Comparison of ENCODE assay signal across 25 mouse cellular contexts in genomic region chr19:6459504-6459903, GRCm38 (mm10). TPM values are rescaled to one million over a fixed set of nuclear protein-coding genes. Genes with fewer than 3 reads are reported as not detected.
DNase-seq lines count a peak whose midpoint lies in the region; ATAC-seq and TF ChIP-seq lines count a peak whose summit lies in the region.
"Had no signal": no experiment of that assay in that cellular context is flagged by ENCODE, and none has a peak within 500 bp of the region (broad histone marks: within the 10 kb centered on the region; RNA-seq: fewer than 3 reads in every experiment).

No protein-coding gene starts in this region.

- no peak for TF ChIP-seq CTCF in intestine, postnatal 0 days (IDR thresholded peaks at IDR 0.05; ENCODE audit: low read depth)

- no peak overlapping the region for H3K4me3 ChIP-seq in hindbrain, embryonic 14.5 days (replicated peaks; ENCODE audit: low read length)
- no peak overlapping the region for H3K4me3 ChIP-seq in intestine, postnatal 0 days (ENCODE audit: low read depth, low read length)
- H3K4me3 ChIP-seq: embryonic facial prominence, embryonic 15.5 days; forebrain, embryonic 10.5 days; heart, embryonic 10.5 days; hindbrain, embryonic 10.5 days; limb, embryonic 12.5 days; liver, embryonic 13.5 days; lung, embryonic 15.5 days; megakaryocyte, embryonic 14.5 days; neural tube, embryonic 15.5 days had no signal

- no peak overlapping the region for H3K9ac ChIP-seq in hindbrain, embryonic 14.5 days
- no peak overlapping the region for H3K9ac ChIP-seq in intestine, postnatal 0 days (ENCODE audit: low read depth, low read length)
- H3K9ac ChIP-seq: embryonic facial prominence, embryonic 15.5 days; limb, embryonic 12.5 days; liver, embryonic 13.5 days; lung, embryonic 15.5 days; neural tube, embryonic 15.5 days had no signal

- 88% methylated on average over 6 of the region's 6 CpGs for WGBS in hindbrain, embryonic 14.5 days
- 77% methylated on average over 6 of the region's 6 CpGs for WGBS in intestine, postnatal 0 days

- DNase-seq in heart, adult 11 months: peak; percentile 88
- no peak for DNase-seq in heart, adult 9 months (ENCODE audit: low spot score in 2 of 2)
- peak; percentile 31 for DNase-seq in urinary bladder, postnatal 14 days (ENCODE audit: low spot score)
- no peak for DNase-seq in urinary bladder, adult 2 months (ENCODE audit: low spot score)
- DNase-seq in layer of hippocampus, postnatal 14 days (ENCODE audit: low spot score in 2 of 2): no peak
- no peak for DNase-seq in hindbrain, embryonic 14.5 days (ENCODE audit: low spot score)
- DNase-seq: adrenal gland, adult 2 months; cerebellum, postnatal 14 days; gastrocnemius, postnatal 14 days; kidney, adult 8-10 months; kidney, postnatal 25 days; liver, embryonic 13.5 days; midbrain, embryonic 14.5 days; spleen, adult 18-20 months; thymus, postnatal 36 days had no signal

- no peaks in the 10 kb centered on the region for H3K27me3 ChIP-seq in hindbrain, embryonic 14.5 days (ENCODE audit: control insufficient read depth, insufficient read depth, low read length)
- no peaks in the 10 kb centered on the region; the same call in 1 of the 2 replicates for H3K27me3 ChIP-seq in intestine, postnatal 0 days (replicated peaks; ENCODE audit: control insufficient read depth, insufficient read depth, low read length)
- H3K27me3 ChIP-seq: neural tube, embryonic 15.5 days had no signal

- ATAC-seq in granulocyte monocyte progenitor cell, adult 5-6 weeks (replicated peaks; ENCODE audit: poor library complexity, severe bottlenecking): peak; percentile 94
- no peak for ATAC-seq in hindbrain, embryonic 14.5 days (ENCODE audit: low FRiP score)
- ATAC-seq in intestine, postnatal 0 days: no peak

- peaks cover 41% of the 10 kb centered on the region for H3K36me3 ChIP-seq in hindbrain, embryonic 14.5 days (replicated peaks; ENCODE audit: control insufficient read depth, insufficient read depth)
- no peaks in the 10 kb centered on the region for H3K36me3 ChIP-seq in intestine, postnatal 0 days (ENCODE audit: control insufficient read depth, insufficient read depth)
- H3K36me3 ChIP-seq: embryonic facial prominence, embryonic 15.5 days; forebrain, embryonic 10.5 days; heart, embryonic 10.5 days; hindbrain, embryonic 10.5 days; limb, embryonic 12.5 days; liver, embryonic 13.5 days; lung, embryonic 15.5 days had no signal

- H3K4me2 ChIP-seq in hindbrain, embryonic 14.5 days (replicated peaks): no peak overlapping the region
- no peak overlapping the region for H3K4me2 ChIP-seq in intestine, postnatal 0 days (replicated peaks; ENCODE audit: low read depth)
- H3K4me2 ChIP-seq: embryonic facial prominence, embryonic 15.5 days; limb, embryonic 12.5 days; liver, embryonic 13.5 days; lung, embryonic 15.5 days; neural tube, embryonic 15.5 days had no signal

- peaks cover 13% of the 10 kb centered on the region; the same call in 1 of the 2 replicates for H3K4me1 ChIP-seq in hindbrain, embryonic 14.5 days (replicated peaks; ENCODE audit: control insufficient read depth, insufficient read depth, low read length)
- no peaks in the 10 kb centered on the region for H3K4me1 ChIP-seq in intestine, postnatal 0 days (replicated peaks; ENCODE audit: control insufficient read depth, insufficient read depth, low read length)
- H3K4me1 ChIP-seq: limb, embryonic 12.5 days; liver, embryonic 13.5 days had no signal

- H3K9me3 ChIP-seq in hindbrain, embryonic 14.5 days (ENCODE audit: control insufficient read depth, low read length): no peaks in the 10 kb centered on the region
- no peaks in the 10 kb centered on the region for H3K9me3 ChIP-seq in intestine, postnatal 0 days (ENCODE audit: control insufficient read depth)
- H3K9me3 ChIP-seq: embryonic facial prominence, embryonic 15.5 days; forebrain, embryonic 10.5 days; heart, embryonic 10.5 days; hindbrain, embryonic 10.5 days; limb, embryonic 12.5 days; liver, embryonic 13.5 days; lung, embryonic 15.5 days; megakaryocyte, embryonic 14.5 days; neural tube, embryonic 15.5 days had no signal

- H3K27ac ChIP-seq in hindbrain, embryonic 14.5 days: no peak overlapping the region
- H3K27ac ChIP-seq in intestine, postnatal 0 days (ENCODE audit: low read depth, low read length): no peak overlapping the region
- H3K27ac ChIP-seq: embryonic facial prominence, embryonic 15.5 days; forebrain, embryonic 10.5 days; heart, embryonic 10.5 days; hindbrain, embryonic 10.5 days; limb, embryonic 12.5 days; liver, embryonic 13.5 days; lung, embryonic 15.5 days; neural tube, embryonic 15.5 days had no signal

RNA-seq across cellular contexts. Expression of gene Nrxn2, which starts 41.0 kb away (rescaled TPM):
- polyA plus RNA-seq in urinary bladder, adult 2 months (2012; rRNA removed): 1.3 and 1.5 TPM in 2 replicates
- total RNA-seq in granulocyte monocyte progenitor cell, adult 5-6 weeks (2014; fragmentation: Nextera tagmentation): not detected in 2 replicates
- not detected in 2 replicates for total RNA-seq in granulocyte monocyte progenitor cell, adult 5-6 weeks (2017)
- 100 to 1,000 TPM; 549 to 577 TPM for total RNA-seq in layer of hippocampus, postnatal 14 days (2021)
- 60.6 and 66.4 TPM in 2 replicates for polyA plus RNA-seq in hindbrain, embryonic 14.5 days (2014; fragmentation: Nextera tagmentation; extraction: Ambion mirVana)
- 1.2 and 1.4 TPM in 2 replicates for polyA plus RNA-seq in intestine, postnatal 0 days (2015; fragmentation: Nextera tagmentation; extraction: Ambion mirVana)

Comparison
In these comparisons a context has a peak if more than half of its experiments do, and no peak if none do; other contexts are left out.
1. DNase-seq: peak in heart, adult 11 months (single experiment) and urinary bladder, postnatal 14 days (single experiment); none in heart, adult 9 months (0 of 2), urinary bladder, adult 2 months (single experiment), layer of hippocampus, postnatal 14 days (0 of 2) and hindbrain, embryonic 14.5 days (single experiment).
2. RNA of gene Nrxn2, which starts 41.0 kb away (polyA plus RNA-seq): 60.6 to 66.4 TPM in hindbrain, embryonic 14.5 days; 1.2 to 1.4 TPM in intestine, postnatal 0 days and 1.3 to 1.5 TPM in urinary bladder, adult 2 months; every median in the first group is over 10 times any median in the second.